Mouse (Mus musculus) thymus, adult 2 months (tissue): Measurements from ENCODE around the gene Tchhl1. TPM values are rescaled to one million over a fixed set of nuclear protein-coding genes. Genes with fewer than 3 reads are reported as not detected.
"Not testable (repeated sequence)": the region's sequence is repeated elsewhere in the genome, so short reads cannot be mapped to it uniquely, and the experiment has no call there.

Experiments used
- DNase-seq: peaks from one replicate; pipeline ENCODE4 v3.0.0; 2021
- H3K27ac ChIP-seq: fragments of 200-500 bp; 2 replicates; pipeline ENCODE4 v1.5.1; 2012; ENCODE audit warnings: low read length, control low read depth; ENCODE audit not compliant: control insufficient read depth, insufficient read depth
- H3K27me3 ChIP-seq: fragments of 200-500 bp; 2 replicates; pipeline ENCODE4 v1.6.1; 2012; ENCODE audit warnings: mild to moderate bottlenecking, low read length, moderate library complexity, mixed read lengths; ENCODE audit not compliant: control insufficient read depth, insufficient read depth
- H3K36me3 ChIP-seq: fragments of 200-500 bp; 2 replicates; pipeline ENCODE4 v1.6.1; 2012; ENCODE audit warnings: mild to moderate bottlenecking, low read length, moderate library complexity; ENCODE audit not compliant: control insufficient read depth, insufficient read depth
- H3K4me1 ChIP-seq: fragments of 200-500 bp; replicated peaks from 2 replicates; pipeline ENCODE4 v1.6.1; 2012; ENCODE audit warnings: low read length; ENCODE audit not compliant: control insufficient read depth, insufficient read depth
- H3K4me3 ChIP-seq: fragments of 200-500 bp; 2 replicates; pipeline ENCODE4 v1.5.1; 2012; ENCODE audit warnings: mild to moderate bottlenecking, low read length, control low read depth, moderate library complexity; ENCODE audit not compliant: control insufficient read depth, insufficient read depth
- CTCF ChIP-seq: fragments of 200-500 bp; IDR thresholded peaks from 2 replicates; pipeline ENCODE4 v1.5.1; 2012; ENCODE audit warnings: mild to moderate bottlenecking, control low read depth, low read length, moderate library complexity, borderline replicate concordance; ENCODE audit not compliant: control insufficient read depth, poor library complexity, insufficient read depth; ENCODE audit errors: extremely low read depth
- POLR2A ChIP-seq: fragments of 200-500 bp; IDR thresholded peaks from 2 replicates; pipeline ENCODE4 v1.6.1; 2012; ENCODE audit warnings: mild to moderate bottlenecking, low read length, control low read depth, moderate library complexity; ENCODE audit not compliant: control insufficient read depth, poor library complexity, insufficient read depth; ENCODE audit errors: extremely low read depth
- WGBS: fragments of 180-500 bp; shearing (Covaris S2); methylation state at CpG from one replicate; pipeline ENCODE4 v1.1.7; 2018; 5-methylcytosine and 5-hydroxymethylcytosine counted together
- polyA plus RNA-seq: library from polyadenylated mRNA; depleted of rRNA; stranded (reverse); fragments of >200 nt; gene quantifications from 2 replicates; pipeline ENCODE4 v1.2.3, GENCODE M21; 2012

Tchhl1 gene
- polyA plus RNA-seq, 1 experiment = not detected

DNA sequence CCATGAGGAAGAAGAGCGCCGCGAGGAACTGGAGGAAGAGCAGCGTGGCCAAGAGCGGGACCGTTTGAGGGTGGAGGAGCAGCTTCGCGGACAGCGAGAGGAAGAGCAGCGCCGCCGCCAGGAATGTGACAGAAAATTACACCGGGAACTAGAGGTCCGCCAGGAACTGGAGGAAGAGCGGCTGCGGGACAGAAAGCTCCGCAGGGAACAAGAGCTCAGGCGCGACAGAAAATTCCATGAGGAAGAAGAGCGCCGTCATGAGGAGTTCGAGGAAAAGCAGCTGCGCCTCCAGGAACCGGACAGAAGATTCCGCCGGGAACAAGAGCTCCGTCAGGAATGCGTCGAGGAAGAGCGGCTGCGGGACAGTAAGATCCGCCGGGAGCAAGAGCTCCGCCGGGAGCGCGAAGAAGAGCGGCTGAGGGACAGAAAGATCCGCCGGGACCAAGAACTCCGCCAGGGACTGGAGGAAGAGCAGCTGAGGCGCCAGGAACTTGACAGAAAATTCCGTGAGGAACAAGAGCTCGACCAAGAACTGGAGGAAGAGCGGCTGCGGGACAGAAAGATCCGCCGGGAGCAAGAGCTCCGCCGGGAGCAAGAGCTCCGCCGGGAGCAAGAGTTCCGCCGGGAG lies 22.3 kb upstream of the Tchhl1 start:
- no peak overlapping the region for H3K27ac ChIP-seq
- TF ChIP-seq CTCF (no peak), POLR2A (no peak)
- H3K27me3 ChIP-seq = peaks cover 23% of the 10 kb centered on the region
- H3K36me3 ChIP-seq = no peaks in the 10 kb centered on the region
- peaks cover 11% of the 10 kb centered on the region for H3K4me1 ChIP-seq
- 3% methylated on average over 54 of the region's 54 CpGs for WGBS
- no peak overlapping the region for H3K4me3 ChIP-seq
- no peak for DNase-seq

DNA sequence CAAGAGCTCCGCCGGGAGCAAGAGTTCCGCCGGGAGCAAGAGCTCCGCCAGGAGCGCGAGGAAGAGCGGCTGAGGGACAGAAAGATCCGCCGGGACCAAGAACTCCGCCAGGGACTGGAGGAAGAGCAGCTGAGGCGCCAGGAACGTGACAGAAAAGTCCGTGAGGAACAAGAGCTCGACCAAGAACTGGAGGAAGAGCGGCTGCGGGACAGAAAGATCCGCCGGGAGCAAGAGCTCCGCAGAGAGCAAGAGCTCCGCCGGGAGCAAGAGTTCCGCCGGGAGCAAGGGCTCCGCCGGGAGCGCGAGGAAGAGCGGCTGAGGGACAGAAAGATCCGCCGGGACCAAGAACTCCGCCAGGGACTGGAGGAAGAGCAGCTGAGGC lies 21.8 kb upstream of the Tchhl1 start:
- H3K36me3 ChIP-seq, H3K27ac ChIP-seq, DNase-seq: not testable (repeated sequence)
- Histone ChIP-seq H3K4me3 (peak overlapping the region; percentile 14; the same call in 1 of the 2 replicates), H3K27me3 (peaks cover 23% of the 10 kb centered on the region), H3K4me1 (peaks cover 11% of the 10 kb centered on the region)
- 3% methylated on average over 32 of the region's 32 CpGs for WGBS

DNA sequence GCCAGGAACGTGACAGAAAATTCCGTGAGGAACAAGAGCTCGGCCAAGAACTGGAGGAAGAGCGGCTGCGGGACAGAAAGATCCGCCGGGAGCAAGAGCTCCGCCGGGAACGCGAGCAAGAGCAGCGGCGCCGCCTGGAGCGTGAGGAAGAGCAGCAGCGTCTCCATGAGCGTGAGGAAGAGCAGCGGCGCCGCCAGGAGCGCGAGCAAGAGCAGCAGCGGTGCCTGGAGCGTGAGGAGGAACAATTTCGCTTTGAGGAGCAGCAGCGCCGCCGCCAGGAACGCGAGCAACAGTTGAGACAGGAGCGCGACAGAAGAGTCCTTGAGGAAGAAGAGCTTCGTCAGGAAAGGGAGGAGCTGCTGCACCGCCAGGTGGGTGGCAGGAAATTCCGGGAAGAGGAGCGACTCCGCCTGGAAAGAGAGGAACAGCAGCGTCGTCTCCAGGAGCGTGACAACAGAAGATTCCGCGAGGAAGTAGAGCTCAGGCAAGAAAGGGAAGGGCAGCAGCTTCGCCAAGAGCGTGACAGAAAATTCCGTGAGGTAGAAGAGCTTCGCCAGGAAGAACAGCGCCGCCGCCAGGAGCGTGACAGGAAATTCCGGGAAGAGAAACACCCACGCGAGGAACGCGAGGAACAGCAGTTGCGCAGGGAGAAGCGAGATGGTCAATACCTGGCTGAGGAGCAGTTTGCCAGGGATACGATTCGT lies 21.3 kb upstream of the Tchhl1 start:
- peaks cover 11% of the 10 kb centered on the region for H3K4me1 ChIP-seq

DNA sequence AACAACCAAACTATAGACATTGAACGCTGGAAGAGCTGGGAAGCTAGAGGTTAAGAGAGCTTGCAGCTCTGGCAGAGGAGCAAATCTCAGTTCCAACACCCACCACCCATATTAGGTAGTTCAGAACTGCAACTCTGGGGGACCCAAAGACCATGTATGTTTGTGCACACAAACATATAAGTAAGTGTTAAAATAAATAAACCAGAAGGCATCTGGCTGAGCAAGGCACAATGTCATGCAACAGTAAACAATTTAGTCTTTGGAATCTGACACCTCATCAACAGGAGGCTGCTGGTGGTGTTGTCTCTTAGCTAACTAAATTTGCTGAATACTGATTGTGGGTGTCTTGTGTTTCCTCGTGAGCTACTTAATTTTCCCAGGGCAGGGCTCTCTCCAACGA lies 2.0 kb upstream of the Tchhl1 start:
- 79% methylated on average over 3 of the region's 3 CpGs for WGBS
- no peak for DNase-seq
- Histone ChIP-seq H3K27me3 (0 out of 2 replicates have a peak, but pooled peaks cover under 1% of the 10 kb centered on the region), H3K27ac (no peak overlapping the region), H3K4me3 (no peak overlapping the region), H3K36me3 (no peaks in the 10 kb centered on the region), H3K4me1 (no peaks in the 10 kb centered on the region)
- no peak for TF ChIP-seq POLR2A
- no peak for TF ChIP-seq CTCF

More for the DNA sequence above, 21.3 kb upstream of the Tchhl1 start:
- 2% methylated on average over 59 of the region's 59 CpGs for WGBS
- no peak for TF ChIP-seq POLR2A
- no peak for TF ChIP-seq CTCF
- H3K36me3 ChIP-seq = no peaks in the 10 kb centered on the region
- peaks cover 23% of the 10 kb centered on the region for H3K27me3 ChIP-seq
- DNase-seq = peak; percentile 6
- H3K4me3 ChIP-seq = peak overlapping the region; percentile 14; the same call in 1 of the 2 replicates
- no peak overlapping the region for H3K27ac ChIP-seq

DNA sequence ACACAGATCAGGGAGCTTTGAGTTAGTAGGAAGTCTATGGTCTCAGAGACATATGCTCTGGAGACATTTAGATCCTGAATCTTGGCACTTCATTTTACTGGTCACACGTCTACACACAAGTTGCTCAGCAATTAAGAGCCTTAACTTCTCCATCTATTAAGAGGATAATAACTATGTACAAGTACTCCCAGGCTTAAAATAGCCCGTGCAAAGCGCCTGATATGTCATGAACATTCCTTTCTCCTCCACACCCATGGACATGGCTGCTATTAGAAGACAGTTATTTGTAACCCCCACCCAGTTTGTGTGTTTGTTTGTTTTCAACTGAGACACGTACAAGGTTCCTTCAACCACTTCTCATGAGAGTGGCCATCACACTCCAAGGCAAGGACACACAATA lies 1.4 kb upstream of the Tchhl1 start:
- Histone ChIP-seq H3K4me3 (no peak overlapping the region), H3K27me3 (0 out of 2 replicates have a peak, but pooled peaks cover 2% of the 10 kb centered on the region), H3K27ac (no peak overlapping the region), H3K36me3 (no peaks in the 10 kb centered on the region), H3K4me1 (no peaks in the 10 kb centered on the region)
- TF ChIP-seq CTCF = no peak
- no peak for TF ChIP-seq POLR2A
- no peak for DNase-seq
- 86% methylated on average over 4 of the region's 4 CpGs for WGBS

DNA sequence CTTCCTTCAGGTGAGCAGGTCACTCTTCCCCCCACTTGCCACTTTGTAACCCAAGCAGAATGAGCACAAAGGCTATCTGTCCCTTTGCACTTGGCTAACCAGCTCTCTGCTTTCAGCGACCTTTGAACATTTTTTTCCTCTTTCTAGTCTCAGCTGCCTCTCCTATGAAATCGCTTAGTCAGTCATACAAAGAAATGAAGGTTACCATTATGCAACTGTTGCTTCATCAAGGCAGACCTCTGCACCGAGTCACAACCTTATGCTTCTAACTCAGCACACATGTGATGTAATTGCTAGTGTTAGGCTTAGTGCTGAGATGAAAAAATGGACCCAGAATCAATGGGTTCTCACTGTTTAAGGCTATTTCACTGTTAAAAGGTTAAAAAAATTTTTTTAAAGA lies 1.1 kb downstream of the Tchhl1 start:
- H3K27ac ChIP-seq = no peak overlapping the region
- H3K36me3 ChIP-seq = no peaks in the 10 kb centered on the region
- TF ChIP-seq CTCF (no peak), POLR2A (no peak)
- no peaks in the 10 kb centered on the region for H3K4me1 ChIP-seq
- WGBS = 73% methylated on average over 3 of the region's 3 CpGs
- H3K4me3 ChIP-seq = no peak overlapping the region
- H3K27me3 ChIP-seq = 0 out of 2 replicates have a peak, but pooled peaks cover 2% of the 10 kb centered on the region
- no peak for DNase-seq

DNA sequence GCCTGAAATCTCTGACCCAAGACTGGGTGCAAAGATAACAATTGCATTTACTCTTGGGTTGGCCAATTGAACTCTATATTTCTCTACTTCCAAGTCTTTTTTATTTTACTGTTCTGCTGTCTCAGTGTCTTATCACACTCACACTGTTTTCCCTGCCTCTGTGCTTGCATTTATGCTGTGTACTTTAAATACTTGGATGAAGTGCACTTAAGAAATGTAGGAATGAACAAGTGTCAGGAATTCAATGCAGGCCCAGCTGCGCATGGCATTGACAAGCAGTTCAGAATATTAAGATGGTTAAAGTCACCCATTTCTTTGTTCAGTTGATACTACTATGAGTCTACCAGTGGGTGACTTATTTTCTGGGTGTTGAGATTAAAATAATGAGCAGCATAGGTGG lies 11.5 kb downstream of the Tchhl1 start:
- Histone ChIP-seq H3K27ac (no peak overlapping the region), H3K4me1 (no peaks in the 10 kb centered on the region), H3K4me3 (no peak overlapping the region), H3K27me3 (no peaks in the 10 kb centered on the region), H3K36me3 (no peaks in the 10 kb centered on the region)
- TF ChIP-seq POLR2A (no peak), CTCF (no peak)
- 100% methylated on average over 1 of the region's 1 CpGs for WGBS
- DNase-seq = no peak
